Mouse (Mus musculus) right cerebral cortex, postnatal 4 days (tissue): ENCODE measurements around the gene Ren1.

ENCODE experiments used
- DNase-seq: peaks from one replicate; pipeline ENCODE4 v3.0.0-alpha.2; 2022

Gene Ren1

DNA sequence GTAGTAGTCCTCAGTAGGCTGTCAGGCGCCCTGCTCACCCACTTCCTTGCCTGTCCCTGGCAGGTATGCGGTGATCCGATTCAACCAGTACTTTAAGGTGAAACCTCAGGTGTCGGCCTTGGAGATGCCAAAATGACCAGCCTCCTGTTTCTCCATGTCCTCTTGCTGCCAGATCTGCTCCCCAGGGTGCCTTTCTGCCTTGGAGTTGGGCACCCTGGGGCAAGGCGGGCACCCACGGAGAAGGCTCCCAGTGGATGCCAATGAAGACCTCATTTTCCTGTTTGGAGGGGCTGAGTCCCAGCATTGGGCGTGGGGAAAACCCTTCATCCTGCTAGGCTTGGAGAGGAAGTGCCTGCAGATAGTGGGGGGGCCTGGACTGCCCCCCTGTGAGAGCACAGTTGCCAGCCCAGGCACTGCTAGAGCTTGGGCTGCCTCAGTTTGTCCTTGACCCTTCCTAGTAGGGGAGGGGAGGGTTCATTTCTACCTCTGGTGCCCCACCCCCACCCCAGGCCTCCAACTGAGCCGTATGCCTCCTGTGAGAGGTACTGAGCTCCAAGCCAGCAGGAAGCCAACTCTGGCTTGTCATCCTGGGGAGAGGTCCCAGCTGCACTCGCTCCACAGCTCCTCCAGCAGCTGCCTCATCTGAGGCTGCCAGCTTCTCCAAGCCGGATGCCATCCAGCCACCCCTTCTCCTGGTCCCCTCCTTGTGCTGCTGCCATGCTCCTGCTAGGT is 29.1 kb downstream of the Ren1 start:
- no peak for DNase-seq

DNA sequence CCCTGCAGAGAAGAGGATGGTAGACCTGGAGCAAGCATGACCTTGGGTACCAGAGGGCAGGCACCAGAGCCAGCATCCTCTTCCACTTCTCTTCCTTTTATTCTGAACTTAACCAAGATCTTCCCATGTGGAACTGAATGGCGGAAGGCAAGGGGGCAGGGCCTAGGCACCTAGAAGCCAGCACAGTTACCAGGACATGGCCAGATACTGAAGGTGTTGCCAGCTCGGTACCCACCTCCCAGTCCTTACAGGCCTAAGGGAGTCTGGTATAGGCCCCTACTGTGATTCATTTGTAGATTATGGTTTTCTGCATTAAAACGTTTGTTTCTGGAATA is 29.6 kb downstream of the Ren1 start:
- DNase-seq, result no peak

- peak; percentile 42 for DNase-seq
Measured at GRCm38 (mm10) chr1:133380347-133381065, 30.2 kb downstream of the Ren1 start.

- peak; percentile 77 for DNase-seq
Measured at GRCm38 (mm10) chr1:133382008-133382407, 31.7 kb downstream of the Ren1 start.

GRCm38 (mm10) chr1:133382552-133383155 is 32.3 kb downstream of the Ren1 start:
- no peak for DNase-seq

GRCm38 (mm10) chr1:133383157-133383783 is 33.0 kb downstream of the Ren1 start:
- no peak for DNase-seq

DNA sequence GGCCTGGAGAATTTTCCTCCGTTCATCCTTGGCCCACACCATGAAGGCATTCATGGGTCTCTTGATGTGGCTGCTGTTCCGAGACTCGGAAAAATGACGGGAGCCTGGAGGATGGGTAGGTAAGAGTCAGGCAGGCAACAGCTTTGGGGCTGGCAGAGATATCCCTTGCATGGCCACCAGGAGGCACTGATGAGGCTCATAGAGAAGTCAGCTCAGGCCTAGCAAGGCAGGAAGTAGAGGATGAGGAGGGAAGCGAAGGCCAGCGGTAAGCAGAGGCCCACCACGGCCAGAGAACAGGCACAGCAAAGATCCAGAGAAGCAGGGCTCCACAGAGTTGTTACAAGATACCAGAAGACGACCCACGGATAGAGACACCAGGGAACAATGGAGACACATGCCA is 35.2 kb downstream of the Ren1 start:
- DNase-seq, result peak; percentile 77

GRCm38 (mm10) chr1:133386209-133386608 is 35.9 kb downstream of the Ren1 start:
- no peak for DNase-seq

- no peak for DNase-seq
Measured at GRCm38 (mm10) chr1:133387539-133388268, 37.4 kb downstream of the Ren1 start.

DNA sequence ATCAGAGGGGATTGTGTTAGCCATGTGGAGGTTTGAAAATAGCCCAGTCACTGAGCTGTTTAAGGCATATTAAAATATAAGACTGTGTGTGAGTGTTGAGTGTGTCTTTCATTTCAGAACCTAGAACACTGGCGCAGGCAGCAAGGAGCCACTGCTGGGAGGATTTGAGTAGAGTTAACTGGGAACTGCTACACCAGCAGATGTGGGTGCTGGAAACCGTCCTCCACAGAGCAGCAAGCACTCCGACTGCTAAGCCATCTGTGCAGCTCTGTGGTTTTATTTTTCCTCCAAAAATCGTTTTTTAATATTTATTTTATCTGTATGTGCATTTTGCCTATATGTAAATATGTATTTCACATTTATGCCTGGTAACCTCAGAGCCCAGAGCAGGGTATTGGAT is 44.4 kb downstream of the Ren1 start:
- no peak for DNase-seq

GRCm38 (mm10) chr1:133396693-133397092 is 46.4 kb downstream of the Ren1 start:
- DNase-seq, result no peak

GRCm38 (mm10) chr1:133397094-133397482 is 46.8 kb downstream of the Ren1 start:
- no peak for DNase-seq

- no peak for DNase-seq
Measured at GRCm38 (mm10) chr1:133397483-133398237, 47.4 kb downstream of the Ren1 start.

GRCm38 (mm10) chr1:133400014-133400725 is 49.9 kb downstream of the Ren1 start:
- no peak for DNase-seq

DNA sequence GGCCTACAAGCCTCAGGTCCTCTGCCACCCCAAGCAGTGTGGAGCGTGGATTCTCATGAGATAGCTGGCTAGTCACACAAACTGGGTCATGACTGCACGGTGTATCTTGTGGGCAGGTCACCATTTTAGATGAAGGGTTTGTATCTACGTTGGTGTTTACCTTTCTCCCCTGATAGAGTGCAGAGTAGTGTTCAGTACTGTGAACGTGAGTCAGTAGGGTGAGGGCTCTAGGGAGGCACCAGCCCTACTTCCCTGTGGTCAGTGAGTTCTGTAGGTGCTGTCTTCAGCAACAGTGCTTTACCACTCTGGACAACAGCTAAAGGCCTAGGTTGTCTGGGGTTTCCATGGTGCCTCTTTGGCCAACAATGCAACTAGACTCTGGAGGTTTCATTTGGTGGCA is 53.7 kb downstream of the Ren1 start:
- no peak for DNase-seq

DNA sequence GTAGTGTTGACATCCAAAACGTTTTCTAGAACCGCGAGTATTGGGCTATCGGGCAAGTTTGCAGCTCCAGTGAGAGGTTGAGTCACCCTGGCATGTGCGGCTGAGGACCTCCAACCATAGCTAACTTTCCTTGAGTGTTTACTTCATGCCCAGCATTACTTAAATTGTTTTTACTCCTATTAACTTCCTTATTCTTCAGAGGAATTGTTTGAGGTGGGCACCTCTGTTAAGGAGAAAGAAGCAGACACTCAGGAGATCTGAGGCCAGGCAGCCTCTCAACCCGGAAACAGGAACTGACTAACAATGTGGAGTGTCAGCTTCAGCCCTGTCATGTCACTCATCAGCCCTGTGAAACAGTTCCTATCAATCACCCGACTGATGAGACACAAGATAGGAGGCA is 56.3 kb downstream of the Ren1 start:
- no peak for DNase-seq

DNA sequence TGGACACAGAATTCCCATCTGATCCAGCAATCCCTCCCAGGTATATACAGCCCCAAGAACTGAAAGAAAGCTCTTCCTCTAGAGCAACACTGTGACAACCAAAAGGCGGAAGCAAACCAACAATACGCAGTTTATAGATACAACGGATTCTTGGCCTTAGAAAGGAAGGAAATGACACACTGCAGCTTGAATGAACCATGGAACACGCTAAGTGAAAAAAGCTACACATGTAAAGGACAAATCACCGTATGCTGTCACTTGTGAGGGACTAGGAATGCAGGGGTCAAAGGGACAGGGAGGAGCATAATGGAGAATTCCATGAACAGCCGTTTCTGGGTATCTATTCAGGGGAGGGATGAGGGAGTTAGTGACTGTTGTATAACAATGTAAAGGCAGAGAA is 57.1 kb downstream of the Ren1 start:
- DNase-seq, result no peak

- DNase-seq, result no peak
Measured at GRCm38 (mm10) chr1:133408321-133408720, 58.0 kb downstream of the Ren1 start.

GRCm38 (mm10) chr1:133408880-133409516 is 58.7 kb downstream of the Ren1 start:
- no peak for DNase-seq

- no peak for DNase-seq
Measured at GRCm38 (mm10) chr1:133409786-133410185, 59.5 kb downstream of the Ren1 start.
